Mouse (Mus musculus) bone marrow macrophage, adult 2 months (primary cell): Measurements from ENCODE around the gene Ifrd2. TPM values are rescaled to one million over a fixed set of nuclear protein-coding genes. Genes with fewer than 3 reads are reported as not detected.

ENCODE experiments used
- H3K27ac ChIP-seq: 2 replicates; pipeline ENCODE4 v1.5.1; 2012; ENCODE audit warnings: low read depth, low read length; ENCODE audit not compliant: insufficient read depth
- H3K4me1 ChIP-seq: 2 replicates; pipeline ENCODE4 v1.6.1; 2012; ENCODE audit warnings: low read length; ENCODE audit not compliant: control insufficient read depth, insufficient read depth
- H3K4me3 ChIP-seq: 2 replicates; pipeline ENCODE4 v1.5.1; 2012; ENCODE audit warnings: mild to moderate bottlenecking, low read length, moderate library complexity; ENCODE audit not compliant: insufficient read depth
- CTCF ChIP-seq: IDR thresholded peaks from 2 replicates; pipeline ENCODE4 v1.5.1; 2012; ENCODE audit warnings: low read depth, mild to moderate bottlenecking, low read length, moderate library complexity
- POLR2A ChIP-seq: IDR thresholded peaks from 2 replicates; pipeline ENCODE4 v1.6.1; 2012; ENCODE audit warnings: mild to moderate bottlenecking, low read depth, low read length, borderline replicate concordance
- polyA plus RNA-seq: library from polyadenylated mRNA; stranded (reverse); fragments of >200 nt; gene quantifications from 2 replicates; pipeline ENCODE4 v1.2.4, GENCODE M21; 2012; ENCODE audit not compliant: missing spikeins, insufficient read depth, insufficient read length

The Ifrd2 gene
- polyA plus RNA-seq, 1 experiment: 8.6 TPM

DNA sequence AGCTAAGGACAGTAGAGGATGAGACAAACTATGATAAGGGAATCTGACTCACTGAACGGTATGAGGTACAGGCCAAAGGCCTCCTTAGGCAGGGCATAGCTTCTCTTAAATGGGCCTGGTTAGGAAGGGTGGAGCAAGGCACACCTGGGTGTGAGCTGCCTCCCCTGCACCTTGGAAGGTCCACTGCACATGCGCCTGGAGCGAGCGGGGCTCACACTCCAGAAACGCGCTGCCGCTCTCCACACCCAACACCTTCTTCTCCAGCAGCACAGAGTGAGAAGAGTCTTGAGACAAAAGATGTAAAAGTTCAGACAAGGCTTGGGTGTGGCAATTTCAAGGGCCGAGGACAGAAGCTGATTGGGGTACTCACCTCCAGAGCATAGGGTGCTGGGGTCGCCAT is 12.0 kb downstream of the Ifrd2 start:
- H3K4me3 ChIP-seq: no peak overlapping the region

DNA sequence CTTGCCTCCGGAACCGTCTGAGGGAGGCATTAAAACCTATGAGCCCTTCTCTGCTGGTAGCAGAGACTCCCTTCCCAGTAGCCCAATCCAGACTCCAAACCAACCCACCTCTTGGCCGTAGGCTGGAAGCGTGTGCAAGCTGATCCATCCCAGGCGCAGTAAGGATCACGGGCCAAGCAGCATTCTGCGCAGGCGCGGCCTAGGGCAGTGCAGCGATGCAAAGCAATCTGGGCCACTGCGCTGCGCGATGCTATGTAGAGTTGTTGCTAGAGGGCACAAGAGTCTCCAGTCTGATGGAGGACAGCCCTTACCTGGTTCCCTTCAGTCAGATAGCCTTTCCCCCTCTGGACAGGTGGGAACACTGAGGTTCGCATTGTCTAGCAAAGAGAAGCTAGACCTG is 12.4 kb downstream of the Ifrd2 start:
- no peak for TF ChIP-seq CTCF
- Histone ChIP-seq H3K4me1 (peaks cover 20% of the 10 kb centered on the region), H3K27ac (no peak overlapping the region), H3K4me3 (no peak overlapping the region)

More for the DNA sequence above, 12.0 kb downstream of the Ifrd2 start:
- Histone ChIP-seq H3K27ac (no peak overlapping the region), H3K4me1 (peaks cover 20% of the 10 kb centered on the region)
- TF ChIP-seq POLR2A (no peak), CTCF (no peak)

DNA sequence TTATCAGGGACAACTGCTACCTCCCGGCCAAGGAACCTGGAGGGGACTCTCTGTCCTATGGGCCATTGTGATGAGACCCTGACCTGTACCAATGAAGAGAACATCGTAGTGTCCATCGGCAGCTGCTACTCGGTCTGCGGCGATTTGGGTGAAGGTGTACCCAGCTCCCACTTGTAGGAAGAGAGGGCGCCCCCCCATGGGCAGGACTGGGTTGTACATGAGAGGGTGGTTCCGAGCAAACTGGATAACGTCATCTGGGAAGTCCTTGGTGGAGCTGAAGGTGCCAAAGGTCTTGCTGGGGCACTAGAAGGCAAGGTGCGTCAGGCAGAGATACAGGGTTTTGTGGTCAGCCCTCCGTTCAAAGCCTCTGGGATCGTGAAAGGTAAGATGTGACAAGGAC is 13.3 kb downstream of the Ifrd2 start:
- Histone ChIP-seq H3K4me1 (peaks cover 20% of the 10 kb centered on the region), H3K27ac (no peak overlapping the region), H3K4me3 (no peak overlapping the region)
- TF ChIP-seq POLR2A (no peak), CTCF (no peak)

DNA sequence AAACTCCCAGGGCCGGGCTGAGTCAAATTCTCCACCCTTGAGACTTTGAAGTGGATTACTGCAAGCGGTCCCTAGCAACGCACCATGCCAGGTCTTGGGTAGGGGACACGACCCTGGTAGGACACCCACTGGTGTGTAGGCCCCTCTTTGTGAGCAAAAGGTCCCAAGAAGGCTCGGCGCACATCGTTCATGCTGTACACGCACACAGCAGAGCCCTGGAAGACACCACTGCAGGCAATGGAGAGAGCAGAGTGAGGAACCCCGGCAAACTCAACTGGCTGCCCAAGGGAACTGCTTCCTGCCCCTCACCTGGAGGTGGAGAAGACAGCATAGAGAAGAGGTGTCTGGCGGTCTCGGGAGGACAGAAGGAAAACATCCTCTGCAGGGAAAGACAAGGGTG is 13.8 kb downstream of the Ifrd2 start:
- H3K27ac ChIP-seq: no peak overlapping the region
- peaks cover 20% of the 10 kb centered on the region for H3K4me1 ChIP-seq
- no peak overlapping the region for H3K4me3 ChIP-seq
- TF ChIP-seq CTCF (no peak), POLR2A (no peak)

DNA sequence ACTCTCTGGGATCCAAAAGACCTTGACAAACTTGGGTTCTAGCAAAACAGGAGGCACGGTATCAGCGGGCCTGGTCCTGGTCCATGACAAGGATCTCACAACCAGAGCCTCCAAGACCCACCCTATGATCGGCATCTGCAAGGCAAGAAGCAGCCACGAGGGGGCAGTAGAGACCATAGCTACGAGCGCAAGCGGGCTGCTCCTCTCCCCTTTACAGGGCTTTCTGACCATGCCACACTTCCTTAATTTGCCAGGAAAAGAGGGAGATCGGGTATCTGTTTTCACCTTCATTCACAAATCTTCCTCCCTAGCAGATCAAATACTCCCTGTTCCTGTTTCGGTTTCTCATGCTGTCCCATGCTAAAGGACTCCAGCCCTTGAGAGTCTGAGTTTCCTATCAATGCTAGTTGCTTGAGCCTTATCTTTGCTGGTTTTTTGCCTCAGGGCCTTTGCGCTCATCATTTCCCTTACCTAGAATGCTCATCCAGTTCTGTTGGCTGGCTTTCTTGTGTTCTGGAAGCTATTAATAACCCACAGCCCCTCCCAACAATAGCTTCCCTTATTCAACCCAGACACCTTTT is 14.7 kb downstream of the Ifrd2 start:
- TF ChIP-seq POLR2A: no peak
- peak; percentile 76 for TF ChIP-seq CTCF
- no peak overlapping the region for H3K27ac ChIP-seq
- H3K4me1 ChIP-seq: peaks cover 11% of the 10 kb centered on the region
- H3K4me3 ChIP-seq: no peak overlapping the region

DNA sequence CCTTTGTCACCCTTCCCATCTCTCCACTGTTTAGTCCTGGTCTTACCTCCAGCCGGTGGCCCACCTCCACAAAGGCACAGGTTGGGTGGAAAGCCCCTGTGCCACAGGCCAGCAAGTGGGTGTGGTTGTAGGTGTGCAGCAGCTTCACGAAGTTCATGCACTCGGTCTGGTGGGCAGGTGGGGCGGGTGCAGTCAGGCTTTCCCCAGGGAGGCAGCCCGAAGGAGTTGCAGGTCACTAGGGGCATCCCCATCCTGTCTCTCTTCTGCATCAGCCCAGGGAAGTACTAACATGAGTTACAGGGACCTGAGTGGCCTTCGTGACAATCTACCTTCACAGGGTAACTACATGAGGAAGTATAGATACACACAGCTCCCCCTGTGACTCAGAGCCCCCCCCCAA is 15.8 kb downstream of the Ifrd2 start:
- TF ChIP-seq CTCF: no peak
- TF ChIP-seq POLR2A: no peak
- Histone ChIP-seq H3K4me3 (no peak overlapping the region), H3K4me1 (peaks cover 3% of the 10 kb centered on the region), H3K27ac (no peak overlapping the region)

DNA sequence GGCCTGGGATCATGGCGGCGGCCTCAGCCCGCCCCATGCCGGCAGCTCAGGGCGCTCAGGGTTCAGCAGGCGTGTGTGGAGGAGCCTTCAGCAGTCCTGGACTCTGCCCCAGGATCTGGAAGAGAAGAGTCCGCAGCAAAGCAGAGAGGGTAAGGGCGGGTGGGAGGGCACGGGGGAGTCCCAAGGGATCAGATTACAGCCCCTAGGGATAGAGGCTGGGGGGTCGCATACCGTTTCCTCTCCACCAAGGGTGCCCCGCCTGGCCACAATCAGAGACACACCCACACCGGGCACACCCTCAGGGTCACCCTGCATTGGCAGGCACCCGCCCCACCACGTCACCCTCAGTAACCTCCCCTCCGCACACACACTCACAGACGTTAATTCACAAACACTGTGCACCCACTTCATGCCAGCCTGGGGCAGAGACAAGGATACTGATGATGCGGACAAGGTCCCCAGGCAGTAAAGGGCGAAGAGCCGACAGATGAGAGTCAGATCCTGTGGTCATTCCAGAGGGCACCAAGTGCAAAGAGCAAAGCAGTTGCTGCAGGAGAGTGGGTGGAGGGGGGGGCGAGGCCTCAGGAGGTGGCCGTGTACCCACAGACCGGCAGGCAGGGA is 17.7 kb downstream of the Ifrd2 start:
- Histone ChIP-seq H3K4me3 (no peak overlapping the region), H3K4me1 (peaks cover 3% of the 10 kb centered on the region), H3K27ac (no peak overlapping the region)
- TF ChIP-seq POLR2A: no peak
- TF ChIP-seq CTCF: no peak

DNA sequence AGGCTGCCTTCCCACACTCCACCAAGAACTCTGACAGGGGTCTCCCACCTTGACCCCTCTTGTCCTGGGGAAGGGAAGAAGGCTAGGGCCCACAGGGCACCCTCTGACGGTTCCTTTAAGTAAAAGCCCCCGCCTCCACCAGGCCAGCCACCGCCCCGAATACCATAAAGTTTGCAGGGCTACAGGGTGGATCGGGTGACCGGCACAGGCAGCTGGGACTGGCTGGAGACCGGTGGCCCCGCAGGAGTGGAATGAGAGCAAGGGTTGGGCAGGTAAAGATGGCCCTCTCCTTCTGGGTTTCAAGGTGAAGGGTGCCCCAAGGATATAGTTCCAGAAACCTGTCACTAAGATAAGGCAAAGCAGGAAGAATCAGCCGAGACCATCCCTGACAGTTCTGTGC is 19.1 kb downstream of the Ifrd2 start:
- Histone ChIP-seq H3K4me1 (peaks cover 17% of the 10 kb centered on the region), H3K27ac (no peak overlapping the region), H3K4me3 (no peak overlapping the region)
- TF ChIP-seq POLR2A (no peak), CTCF (no peak)

DNA sequence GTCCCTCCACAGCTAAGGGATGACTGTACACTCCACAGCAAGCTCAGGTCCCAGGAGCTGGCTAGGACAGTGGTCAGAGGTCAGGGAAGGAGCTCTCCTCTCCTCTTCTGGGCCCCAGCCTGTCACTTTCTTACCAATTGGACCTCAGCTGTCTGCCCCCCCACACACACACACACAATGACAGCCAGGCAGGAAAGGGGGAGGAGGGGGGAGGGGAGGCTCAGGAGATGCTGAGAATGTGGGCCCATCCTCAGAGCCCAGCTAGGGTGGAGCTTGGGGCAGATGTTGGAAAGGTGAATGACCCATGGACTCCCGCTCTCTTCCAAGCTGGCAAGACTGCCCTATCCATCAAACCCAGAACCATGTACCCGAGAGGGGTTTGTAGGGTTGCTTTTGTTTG is 19.6 kb downstream of the Ifrd2 start:
- TF ChIP-seq CTCF (no peak), POLR2A (no peak)
- no peak overlapping the region for H3K4me3 ChIP-seq
- peaks cover 21% of the 10 kb centered on the region for H3K4me1 ChIP-seq
- H3K27ac ChIP-seq: no peak overlapping the region

DNA sequence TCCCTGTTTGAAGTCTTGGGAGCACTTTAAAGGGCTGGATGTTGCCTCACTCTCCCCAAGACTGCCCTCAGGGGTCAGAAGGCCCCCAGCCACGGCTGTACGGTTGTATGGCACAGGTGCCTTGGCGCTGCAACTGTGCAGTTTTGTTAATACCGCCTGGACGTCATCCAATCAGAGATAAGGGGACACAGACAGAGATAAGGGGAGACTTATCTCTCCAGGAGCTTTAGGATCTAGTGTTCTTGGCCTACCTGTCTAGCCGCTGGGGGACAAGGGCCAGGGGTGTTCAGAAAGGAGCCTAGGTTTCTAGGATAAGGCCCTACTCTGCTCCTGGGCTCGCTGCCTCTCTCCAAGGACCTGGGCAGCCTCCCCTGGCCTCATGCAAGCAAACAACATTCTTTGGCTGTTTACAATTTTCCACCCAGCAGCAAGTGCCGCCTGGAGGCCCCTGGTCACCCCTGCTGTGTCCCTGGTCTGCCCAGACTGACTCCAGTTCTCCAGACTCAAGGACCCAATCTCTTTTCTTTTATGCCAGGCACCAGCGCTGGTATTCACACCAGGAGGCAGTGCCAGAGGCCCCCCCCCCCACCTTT is 20.3 kb downstream of the Ifrd2 start:
- peaks cover 21% of the 10 kb centered on the region for H3K4me1 ChIP-seq
- no peak overlapping the region for H3K4me3 ChIP-seq
- TF ChIP-seq POLR2A: no peak
- TF ChIP-seq CTCF: no peak
- H3K27ac ChIP-seq: no peak overlapping the region
